Mouse (Mus musculus) intestine, embryonic 16.5 days (tissue): ENCODE data around the gene Coq9. TPM values are rescaled to one million over a fixed set of nuclear protein-coding genes. Genes with fewer than 3 reads are reported as not detected.
"Not testable (repeated sequence)": the region's sequence is repeated elsewhere in the genome, so short reads cannot be mapped to it uniquely, and the experiment has no call there.

ENCODE experiments used
- ATAC-seq: fragments of 200-750 bp; cut with Nextera tagmentation; 2 replicates; pipeline ENCODE4 v1.8.0; 2017; ENCODE audit warnings: moderate TSS enrichment, moderate library complexity
- H3K27ac ChIP-seq: fragments of 300-500 bp; sonication (generic); 2 replicates; pipeline ENCODE4 v1.5.1; 2014; ENCODE audit warnings: mild to moderate bottlenecking, low read length
- H3K27me3 ChIP-seq: fragments of 300-500 bp; sonication (generic); replicated peaks from 2 replicates; pipeline ENCODE4 v1.6.1; 2014; ENCODE audit warnings: low read length, control low read depth, mixed read lengths; ENCODE audit not compliant: control insufficient read depth, insufficient read depth
- H3K36me3 ChIP-seq: fragments of 300-500 bp; sonication (generic); 2 replicates; pipeline ENCODE4 v1.6.1; 2014; ENCODE audit warnings: low read length, control low read depth; ENCODE audit not compliant: control insufficient read depth, insufficient read depth
- H3K4me1 ChIP-seq: fragments of 300-500 bp; sonication (generic); 2 replicates; pipeline ENCODE4 v1.6.1; 2014; ENCODE audit warnings: low read length, control low read depth, mixed read lengths; ENCODE audit not compliant: control insufficient read depth, insufficient read depth
- H3K4me2 ChIP-seq: fragments of 300-500 bp; sonication (generic); 2 replicates; pipeline ENCODE4 v1.6.1; 2014; ENCODE audit warnings: low read depth, low read length, control low read depth
- H3K4me3 ChIP-seq: fragments of 300-500 bp; sonication (generic); 2 replicates; pipeline ENCODE4 v1.5.1; 2014; ENCODE audit warnings: mild to moderate bottlenecking, low read length
- H3K9ac ChIP-seq: fragments of 300-500 bp; sonication (generic); 2 replicates; pipeline ENCODE4 v1.6.1; 2014; ENCODE audit warnings: low read depth, low read length
- H3K9me3 ChIP-seq: fragments of 300-500 bp; sonication (generic); 2 replicates; pipeline ENCODE4 v1.6.1; 2016; ENCODE audit warnings: low read length, control low read depth; ENCODE audit not compliant: control insufficient read depth
- WGBS: fragments of 180-500 bp; shearing (Covaris S2); extraction: QIAGEN DNeasy Blood & Tissue Kit; methylation state at CpG from one replicate; pipeline ENCODE4 v1.1.7; 2014; 5-methylcytosine and 5-hydroxymethylcytosine counted together
- polyA plus RNA-seq: library from polyadenylated mRNA; unstranded; fragments of >200 nt; fragmentation: Nextera tagmentation; extraction: Ambion mirVana; gene quantifications from 2 replicates; pipeline ENCODE4 v1.2.1, GENCODE M21; 2015

Coq9 gene
- polyA plus RNA-seq, 1 experiment from 2014 or later, result 142 TPM

DNA sequence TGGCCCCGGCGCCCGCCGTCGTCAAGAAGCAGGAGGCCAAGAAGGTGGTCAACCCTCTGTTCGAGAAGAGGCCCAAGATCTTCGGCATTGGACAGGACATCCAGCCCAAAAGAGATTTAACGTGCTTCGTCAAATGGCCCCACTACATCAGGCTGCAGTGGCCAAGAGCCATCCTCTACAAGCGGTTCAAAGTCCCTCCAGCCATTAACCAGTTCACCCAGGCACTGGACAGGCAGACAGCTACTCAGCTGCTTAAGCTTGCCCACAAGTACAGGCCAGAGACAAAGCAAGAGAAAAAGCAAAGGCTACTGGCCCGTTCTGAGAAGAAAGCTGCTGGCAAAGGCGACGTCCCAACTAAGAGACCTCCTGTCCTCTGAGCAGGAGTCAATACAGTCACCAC is 2.4 kb upstream of the Coq9 start:
- peaks cover 11% of the 10 kb centered on the region for H3K4me1 ChIP-seq
- H3K9me3 ChIP-seq, H3K27me3 ChIP-seq, H3K36me3 ChIP-seq, ATAC-seq, H3K9ac ChIP-seq, H3K4me3 ChIP-seq, H3K4me2 ChIP-seq, H3K27ac ChIP-seq: not testable (repeated sequence)
- 95% methylated on average over 13 of the region's 13 CpGs for WGBS

DNA sequence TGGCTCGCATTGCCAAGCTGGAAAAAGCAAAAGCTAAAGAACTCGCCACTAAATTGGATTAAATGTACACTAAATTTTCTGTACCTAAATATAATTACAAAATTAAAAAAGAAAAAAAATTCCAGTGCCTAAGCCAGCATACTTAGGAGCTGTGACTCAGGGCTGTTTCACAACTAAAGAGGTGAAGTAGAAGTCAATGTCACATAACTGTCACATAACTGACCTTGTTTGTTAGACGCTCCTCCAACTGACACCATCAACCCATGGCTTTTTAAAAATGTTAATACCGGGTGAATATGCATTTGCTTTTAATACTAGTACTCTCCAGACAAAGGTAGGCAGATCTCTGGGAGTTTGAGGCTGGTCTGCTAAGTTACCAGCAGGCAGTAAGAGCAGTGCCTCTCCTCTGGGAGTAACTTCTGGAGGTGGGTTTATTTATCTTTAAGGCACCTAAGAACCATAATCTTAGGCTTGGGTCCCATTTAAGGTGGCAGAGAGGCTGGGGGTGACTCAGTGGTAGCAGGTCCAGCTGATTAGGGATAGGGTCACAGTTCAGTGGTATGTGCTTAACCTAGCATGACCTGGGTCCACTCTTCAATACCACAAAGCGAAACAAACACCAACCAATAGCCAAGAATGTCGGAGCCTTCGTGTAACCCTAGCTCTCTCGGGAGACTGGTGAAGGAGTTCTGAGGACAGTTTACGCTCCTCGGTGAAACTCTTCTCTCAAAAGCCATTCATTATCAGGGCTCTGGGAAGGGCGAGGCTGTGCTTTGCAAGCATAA is 1.5 kb upstream of the Coq9 start:
- Histone ChIP-seq H3K9me3 (no peaks in the 10 kb centered on the region), H3K36me3 (peaks cover 2% of the 10 kb centered on the region; the same call in 1 of the 2 replicates), H3K9ac (peak overlapping the region; percentile 99), H3K4me1 (peaks cover 11% of the 10 kb centered on the region), H3K27ac (no peak overlapping the region), H3K4me3 (peak overlapping the region; percentile 100), H3K4me2 (peak overlapping the region; percentile 76), H3K27me3 (no peaks in the 10 kb centered on the region)
- 59% methylated on average over 11 of the region's 11 CpGs for WGBS
- no peak for ATAC-seq

DNA sequence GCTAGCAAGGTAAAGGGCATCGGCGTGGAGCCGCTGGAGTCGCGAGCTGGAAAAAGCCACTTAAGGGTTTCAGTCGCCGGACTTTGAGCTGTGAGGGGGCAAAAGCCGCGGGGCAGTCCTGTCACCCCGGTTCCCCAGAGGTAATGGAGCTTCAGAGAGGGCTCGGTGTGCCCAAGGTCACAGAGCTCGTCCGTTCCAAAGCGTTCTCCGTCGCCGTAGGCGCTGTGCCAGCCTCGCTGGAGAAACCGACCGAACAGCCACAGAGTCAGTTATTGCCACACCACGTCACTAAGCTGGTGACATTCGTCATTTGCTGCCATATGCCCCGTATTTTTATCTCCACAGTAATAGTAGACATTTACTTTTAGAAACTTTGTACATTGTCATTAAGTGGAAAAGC is 479 bp downstream of the Coq9 start:
- Histone ChIP-seq H3K9ac (peak overlapping the region; percentile 99), H3K4me3 (peak overlapping the region; percentile 100), H3K4me2 (peak overlapping the region; percentile 51), H3K9me3 (no peaks in the 10 kb centered on the region), H3K36me3 (no peaks in the 10 kb centered on the region), H3K4me1 (peaks cover 11% of the 10 kb centered on the region), H3K27me3 (no peaks in the 10 kb centered on the region), H3K27ac (peak overlapping the region; percentile 97)
- under 1% methylated on average over 24 of the region's 24 CpGs for WGBS
- ATAC-seq, result peak; percentile 69

DNA sequence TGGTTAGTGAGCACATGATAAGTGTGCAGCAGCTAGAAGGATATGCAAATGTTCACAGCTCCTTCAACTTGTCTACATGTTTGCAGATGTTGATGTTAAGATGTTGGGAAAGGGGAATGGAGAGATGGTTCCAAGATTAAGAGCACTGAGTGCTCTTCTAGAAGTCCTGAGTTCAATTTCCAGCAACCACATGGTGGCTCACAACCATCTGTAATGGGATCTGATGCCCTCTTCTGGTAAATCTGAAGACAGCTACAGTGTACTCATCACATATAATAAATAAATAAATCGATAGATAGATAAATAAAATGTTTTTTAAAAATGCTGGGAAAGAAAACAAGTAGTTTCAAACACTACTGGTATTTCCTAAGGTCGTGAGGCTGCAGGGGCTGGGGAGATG is 3.1 kb downstream of the Coq9 start:
- no peak overlapping the region for H3K4me2 ChIP-seq
- no peaks in the 10 kb centered on the region for H3K9me3 ChIP-seq
- no peak for ATAC-seq
- H3K9ac ChIP-seq, result no peak overlapping the region
- 0 out of 2 replicates have a peak, but pooled peaks cover 4% of the 10 kb centered on the region for H3K36me3 ChIP-seq
- no peak overlapping the region for H3K4me3 ChIP-seq
- H3K4me1 ChIP-seq, result peaks cover 11% of the 10 kb centered on the region
- WGBS, result 42% methylated on average over 2 of the region's 2 CpGs
- no peak overlapping the region for H3K27ac ChIP-seq
- no peaks in the 10 kb centered on the region for H3K27me3 ChIP-seq

DNA sequence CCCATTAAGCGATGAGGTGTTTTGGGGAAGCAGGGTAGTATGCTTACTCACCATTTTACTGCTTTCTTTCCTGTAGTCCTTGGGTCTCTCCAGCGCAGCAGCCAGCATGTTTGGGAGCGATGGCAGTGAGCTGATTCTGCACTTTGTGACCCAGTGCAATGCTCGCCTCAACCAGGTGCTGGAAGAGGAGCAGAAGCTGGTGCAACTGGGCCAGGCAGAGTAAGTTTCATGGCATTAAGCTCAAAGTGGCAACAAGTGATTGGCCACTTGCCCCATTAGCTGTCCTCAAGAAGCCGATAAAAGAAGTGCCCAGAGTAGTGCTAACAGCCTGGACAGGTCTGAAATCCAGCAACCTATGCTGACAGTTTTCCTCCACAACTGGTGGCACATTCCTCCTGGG is 11.9 kb downstream of the Coq9 start:
- Histone ChIP-seq H3K4me2 (no peak overlapping the region), H3K9me3 (no peaks in the 10 kb centered on the region), H3K9ac (no peak overlapping the region), H3K4me3 (no peak overlapping the region), H3K4me1 (no peaks in the 10 kb centered on the region), H3K27me3 (no peaks in the 10 kb centered on the region), H3K27ac (no peak overlapping the region), H3K36me3 (peaks cover 20% of the 10 kb centered on the region)
- ATAC-seq, result no peak
- 93% methylated on average over 5 of the region's 5 CpGs for WGBS

DNA sequence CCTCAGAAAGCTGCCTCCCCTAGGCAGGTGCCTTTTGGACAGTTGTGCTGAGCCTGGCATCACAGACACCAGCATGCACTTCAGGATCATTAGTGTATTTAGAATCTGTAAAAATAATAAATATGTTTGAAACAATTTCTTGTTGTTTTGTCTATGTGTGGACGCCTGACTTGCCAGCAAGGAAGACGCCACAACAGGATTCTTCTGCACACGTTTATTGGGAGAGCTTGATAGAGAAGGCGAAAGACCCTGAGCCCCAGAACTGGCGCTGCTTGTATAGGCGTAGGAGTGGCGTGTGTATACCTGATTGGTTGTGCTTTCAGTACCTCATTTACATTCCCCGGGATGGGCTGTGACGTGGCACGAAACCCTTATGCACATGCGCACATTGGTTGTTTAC is 16.6 kb downstream of the Coq9 start:
- 91% methylated on average over 11 of the region's 11 CpGs for WGBS
- ATAC-seq, result not testable (repeated sequence)

DNA sequence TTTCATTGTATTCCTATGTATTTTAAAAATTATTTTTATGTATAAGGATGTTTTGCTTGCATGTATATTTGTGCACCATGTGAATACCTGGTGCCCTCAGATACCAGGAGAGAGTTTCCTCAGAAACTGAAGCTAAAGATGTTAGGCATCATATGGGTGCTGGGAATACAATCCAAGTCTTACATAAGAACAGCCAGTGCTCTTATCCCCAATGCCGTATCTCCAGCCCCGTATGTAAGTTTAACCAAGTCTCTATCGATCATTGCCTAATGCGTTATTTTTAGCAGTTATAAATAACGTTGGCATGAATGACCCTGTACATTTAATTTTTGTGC is 18.9 kb downstream of the Coq9 start:
- Histone ChIP-seq H3K27ac (no peak overlapping the region), H3K27me3 (no peaks in the 10 kb centered on the region), H3K4me2 (no peak overlapping the region), H3K9ac (no peak overlapping the region; the same call in 1 of the 2 replicates), H3K36me3 (peaks cover 12% of the 10 kb centered on the region), H3K4me3 (peak overlapping the region; percentile 82), H3K4me1 (0 out of 2 replicates have a peak, but pooled peaks cover 2% of the 10 kb centered on the region), H3K9me3 (no peaks in the 10 kb centered on the region)
- WGBS, result 30% methylated on average over 5 of the region's 5 CpGs
- ATAC-seq, result no peak; the same call in 1 of the 2 replicates

More for the DNA sequence above, 16.6 kb downstream of the Coq9 start:
- H3K4me1 ChIP-seq, H3K9me3 ChIP-seq, H3K27me3 ChIP-seq, H3K9ac ChIP-seq, H3K4me3 ChIP-seq, H3K4me2 ChIP-seq, H3K27ac ChIP-seq: not testable (repeated sequence)
- H3K36me3 ChIP-seq, result peaks cover 18% of the 10 kb centered on the region

DNA sequence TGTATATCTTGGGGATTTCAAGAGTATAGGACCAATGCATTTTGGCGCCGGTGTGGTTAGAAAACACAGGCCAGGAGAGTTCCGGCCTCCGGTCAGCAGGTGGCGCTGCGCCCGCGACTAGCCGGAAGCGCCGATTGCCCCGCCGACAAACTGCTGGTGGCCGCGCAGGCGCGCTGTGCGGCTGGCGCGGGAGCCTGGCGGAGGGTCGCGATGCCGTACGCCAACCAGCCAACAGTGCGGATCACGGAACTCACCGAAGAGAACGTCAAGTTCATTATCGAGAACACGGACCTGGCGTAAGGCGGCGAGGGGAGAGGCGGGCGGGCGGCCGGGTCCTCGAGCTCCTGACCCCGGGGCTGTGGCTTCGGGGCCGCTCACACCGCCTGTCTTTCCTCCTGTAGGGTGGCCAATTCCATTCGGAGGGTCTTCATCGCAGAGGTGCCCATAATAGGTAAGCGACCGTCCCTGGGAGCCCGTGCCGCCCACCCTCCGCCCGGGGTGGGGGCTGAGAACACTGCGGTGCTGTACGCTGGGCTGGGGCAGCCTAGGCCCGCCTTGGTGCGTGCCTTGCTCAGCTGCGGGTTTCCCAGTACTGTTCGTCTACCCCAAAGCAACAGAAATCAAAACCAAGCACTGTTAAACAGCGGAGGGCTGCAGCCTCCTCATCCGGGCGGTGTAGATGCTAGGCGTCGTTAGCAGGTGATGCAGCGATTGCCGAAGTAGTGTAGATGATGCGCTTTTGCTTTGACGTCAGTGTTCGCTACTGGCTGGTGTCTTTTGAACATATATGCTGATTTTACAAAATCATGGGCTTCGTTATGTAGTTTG is 19.4 kb downstream of the Coq9 start, which contains the start of gene Polr2c:
Gene Polr2c, plus strand, starts transcription at position 105 of the 828 bp plus-strand sequence.
- Histone ChIP-seq H3K4me3 (peak within 1 kb of the TSS; percentile 82), H3K4me1 (0 out of 2 replicates have a peak, but pooled peaks cover 2% of the 10 kb centered on the region), H3K4me2 (peak within 1 kb of the TSS; percentile 66), H3K9ac (peak within 1 kb of the TSS; percentile 93), H3K27ac (peak within 1 kb of the TSS; percentile 57; the same call in 1 of the 2 replicates), H3K27me3 (no peaks in the 10 kb centered on the region), H3K9me3 (no peaks in the 10 kb centered on the region), H3K36me3 (peaks cover 12% of the 10 kb centered on the region)
- peak; percentile 80 for ATAC-seq
- under 1% methylated on average over 68 of the region's 68 CpGs for WGBS

DNA sequence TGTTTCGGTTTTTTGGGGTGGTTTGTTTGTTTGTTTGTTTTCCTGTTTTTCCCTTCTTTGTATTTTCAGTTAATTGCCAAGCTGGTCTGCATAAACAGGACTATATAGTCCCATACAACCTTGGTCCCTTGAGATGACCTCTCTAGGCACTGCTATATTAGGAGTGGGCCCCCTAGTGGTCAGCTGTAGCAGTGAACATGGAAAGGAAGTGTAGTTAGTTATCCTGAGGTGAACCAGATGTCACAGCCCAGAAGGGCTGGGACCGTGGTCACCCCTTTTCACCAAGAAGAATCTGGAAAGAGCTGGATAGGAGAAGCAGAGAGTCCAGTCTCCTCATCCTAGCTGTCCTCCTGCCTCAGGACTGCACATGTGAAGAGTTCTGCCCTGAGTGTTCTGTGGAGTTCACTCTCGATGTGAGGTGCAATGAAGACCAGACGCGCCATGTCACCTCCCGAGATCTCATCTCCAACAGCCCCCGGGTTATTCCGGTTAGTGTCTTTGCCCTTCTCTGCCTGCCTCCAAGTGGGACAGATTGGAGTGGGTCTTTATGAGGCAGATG is 23.3 kb downstream of the Coq9 start:
- H3K4me1 ChIP-seq, result 0 out of 2 replicates have a peak, but pooled peaks cover 2% of the 10 kb centered on the region
- ATAC-seq, result 0 out of 2 replicates have a peak, but pooled peaks have one; percentile 39
- H3K36me3 ChIP-seq, result peaks cover 17% of the 10 kb centered on the region
- H3K27me3 ChIP-seq, result no peaks in the 10 kb centered on the region
- WGBS, result 68% methylated on average over 8 of the region's 8 CpGs
- H3K4me3 ChIP-seq, result no peak overlapping the region
- no peaks in the 10 kb centered on the region for H3K9me3 ChIP-seq
- H3K27ac ChIP-seq, result no peak overlapping the region
- H3K4me2 ChIP-seq, result no peak overlapping the region
- no peak overlapping the region for H3K9ac ChIP-seq
